In genomic region chr13:12340183-12340975, GRCm38 (mm10) we compare ENCODE assay signal across 9 mouse cellular contexts. TPM values are rescaled to one million over a fixed set of nuclear protein-coding genes. Genes with fewer than 3 reads are reported as not detected.
DNase-seq lines count a peak whose midpoint lies in the region; ATAC-seq and TF ChIP-seq lines count a peak whose summit lies in the region.
"Had no signal": no experiment of that assay in that cellular context is flagged by ENCODE, and none has a peak within 500 bp of the region (broad histone marks: within the 10 kb centered on the region; RNA-seq: fewer than 3 reads in every experiment).

Gene Actn2, minus strand, starts transcription at chr13:12340760.

- peak within 1 kb of the TSS; percentile 39 for H3K4me2 ChIP-seq in liver, postnatal 0 days (ENCODE audit: low read depth, low read length)
- H3K4me2 ChIP-seq in neural tube, embryonic 14.5 days (ENCODE audit: low read depth, low read length), result peak within 1 kb of the TSS; percentile 73

- peak; percentile 95 for DNase-seq in ES-CJ7 (ENCODE audit: low read depth, low spot score)
- DNase-seq in cerebellum, adult 8-10 months, result peak; percentile 42
- peak; percentile 74 for DNase-seq in heart, postnatal 36 days
- DNase-seq in layer of hippocampus, adult 18-20 months (ENCODE audit: low spot score in 2 of 2), result peak; percentile 63 to 84
- peak; percentile 71 for DNase-seq in liver, postnatal 0 days

- TF ChIP-seq EP300 in liver, postnatal 0 days (IDR thresholded peaks at IDR 0.05; ENCODE audit: low read depth), result no peak

- peak; percentile 45; the same call in 1 of the 2 replicates for TF ChIP-seq POLR2A in testis, adult 2 months (IDR thresholded peaks at IDR 0.05; ENCODE audit: control insufficient read depth, low read depth, low read length)

- H3K9me3 ChIP-seq in liver, postnatal 0 days (ENCODE audit: low read length), result no peaks in the 10 kb centered on the region
- no peaks in the 10 kb centered on the region for H3K9me3 ChIP-seq in neural tube, embryonic 14.5 days (ENCODE audit: control insufficient read depth, low read length)

- TF ChIP-seq CTCF in liver, postnatal 0 days (IDR thresholded peaks at IDR 0.05; ENCODE audit: low read depth), result peak; percentile 13; the same call in 1 of the 2 replicates
- peak; percentile 21; the same call in 1 of the 2 replicates for TF ChIP-seq CTCF in testis, adult 2 months (IDR thresholded peaks at IDR 0.05; ENCODE audit: control insufficient read depth, insufficient read depth, insufficient replicate concordance, low read depth, low read length)

- no peak within 1 kb of the TSS for H3K9ac ChIP-seq in liver, postnatal 0 days (replicated peaks)
- peak within 1 kb of the TSS; percentile 56 for H3K9ac ChIP-seq in neural tube, embryonic 14.5 days (replicated peaks; ENCODE audit: low read depth, low read length)

- no peaks in the 10 kb centered on the region for H3K36me3 ChIP-seq in liver, postnatal 0 days (replicated peaks; ENCODE audit: insufficient read depth, low read length)
- H3K36me3 ChIP-seq in neural tube, embryonic 14.5 days (ENCODE audit: control insufficient read depth, insufficient read depth, low read length), result no peaks in the 10 kb centered on the region
- no peaks in the 10 kb centered on the region for H3K36me3 ChIP-seq in testis, adult 2 months (ENCODE audit: control insufficient read depth, insufficient read depth, low read length)

- peaks cover 9% of the 10 kb centered on the region for H3K27me3 ChIP-seq in liver, postnatal 0 days (ENCODE audit: insufficient read depth, low read length)
- no peaks in the 10 kb centered on the region for H3K27me3 ChIP-seq in neural tube, embryonic 14.5 days (ENCODE audit: control insufficient read depth, insufficient read depth, low read length)
- no peaks in the 10 kb centered on the region for H3K27me3 ChIP-seq in testis, adult 2 months (ENCODE audit: control insufficient read depth, insufficient read depth, low read length)

- intact Hi-C loops in heart, postnatal 36 days (cut with DNase I), result no loop called here

- H3K4me1 ChIP-seq in liver, postnatal 0 days (ENCODE audit: insufficient read depth), result 0 out of 2 replicates have a peak, but pooled peaks cover 4% of the 10 kb centered on the region
- H3K4me1 ChIP-seq in neural tube, embryonic 14.5 days (ENCODE audit: control insufficient read depth, insufficient read depth, low read length), result no peaks in the 10 kb centered on the region
- H3K4me1 ChIP-seq in testis, adult 2 months (ENCODE audit: control insufficient read depth, insufficient read depth, low read length), result peaks cover 7% of the 10 kb centered on the region

- under 1% methylated on average over 42 of the region's 43 CpGs for WGBS in liver, postnatal 0 days (ENCODE audit: insufficient replicate concordance)
- under 1% methylated on average over 34 of the region's 43 CpGs for WGBS in neural tube, embryonic 14.5 days

- peak; percentile 94 for ATAC-seq in frontal cortex, adult (ENCODE audit: low TSS enrichment)
- peak; percentile 82 for ATAC-seq in liver, postnatal 0 days
- ATAC-seq in neural tube, embryonic 14.5 days (ENCODE audit: low read depth), result peak; percentile 100

- no peak within 1 kb of the TSS for H3K4me3 ChIP-seq in liver, postnatal 0 days (ENCODE audit: low read depth, low read length)
- H3K4me3 ChIP-seq in neural tube, embryonic 14.5 days (ENCODE audit: low read depth, low read length), result peak within 1 kb of the TSS; percentile 39
- peak within 1 kb of the TSS; percentile 75 for H3K4me3 ChIP-seq in testis, adult 2 months (ENCODE audit: control insufficient read depth, low read depth, low read length)

- no peak within 1 kb of the TSS for H3K27ac ChIP-seq in liver, postnatal 0 days (ENCODE audit: low read depth)
- H3K27ac ChIP-seq in neural tube, embryonic 14.5 days (ENCODE audit: low read depth, low read length), result no peak within 1 kb of the TSS
- H3K27ac ChIP-seq in testis, adult 2 months (ENCODE audit: control insufficient read depth, insufficient read depth, low read depth, low read length), result no peak within 1 kb of the TSS

RNA-seq across cellular contexts. Expression of gene Actn2, which starts in this region (rescaled TPM):
- total RNA-seq in heart, postnatal 36 days (2021), result 1,000 to 10,000 TPM; 1,744 to 1,878 TPM
- total RNA-seq in layer of hippocampus, adult 18-20 months (2021), result 10 to 100 TPM; 17.7 to 20.5 TPM
- polyA plus RNA-seq in liver, postnatal 0 days (2015; fragmentation: Nextera tagmentation; extraction: Ambion mirVana), result 1.1 and 12.2 TPM in 2 replicates
- polyA plus RNA-seq in neural tube, embryonic 14.5 days (2014; fragmentation: Nextera tagmentation; extraction: Ambion mirVana), result 4.8 and 5.4 TPM in 2 replicates
- 5.0 and 6.5 TPM in 2 replicates for polyA plus RNA-seq in testis, adult 2 months (2012; rRNA removed)
- total RNA-seq: MEL had no signal

Comparison
In these comparisons a context has a peak if more than half of its experiments do, and no peak if none do; other contexts are left out.
1. RNA of gene Actn2 (total RNA-seq): 1,744 to 1,878 TPM in heart, postnatal 36 days; 17.7 to 20.5 TPM in layer of hippocampus, adult 18-20 months; every median in the first group is over 10 times any median in the second.
2. DNase-seq: peak in every context shown above with its lines; median percentile 95 in ES-CJ7; 74 in heart, postnatal 36 days; 74 in layer of hippocampus, adult 18-20 months; 71 in liver, postnatal 0 days; 42 in cerebellum, adult 8-10 months.
3. Peak in every context shown above with its lines, with median percentiles within 50 percentile points of each other: ATAC-seq.